Mouse (Mus musculus) 416B (cell line): ENCODE measurements around the gene Igf2bp3.

Experiments used
- DNase-seq: peaks from one replicate; pipeline ENCODE4 v3.0.0; 2011; ENCODE audit warnings: low read depth

Gene Igf2bp3

GRCm38 (mm10) chr6:49073304-49074116, 141.2 kb downstream of the Igf2bp3 start, which contains the start of gene Malsu1:
Gene Malsu1, plus strand, starts transcription at chr6:49073795.
- peak; percentile 92 for DNase-seq

DNA sequence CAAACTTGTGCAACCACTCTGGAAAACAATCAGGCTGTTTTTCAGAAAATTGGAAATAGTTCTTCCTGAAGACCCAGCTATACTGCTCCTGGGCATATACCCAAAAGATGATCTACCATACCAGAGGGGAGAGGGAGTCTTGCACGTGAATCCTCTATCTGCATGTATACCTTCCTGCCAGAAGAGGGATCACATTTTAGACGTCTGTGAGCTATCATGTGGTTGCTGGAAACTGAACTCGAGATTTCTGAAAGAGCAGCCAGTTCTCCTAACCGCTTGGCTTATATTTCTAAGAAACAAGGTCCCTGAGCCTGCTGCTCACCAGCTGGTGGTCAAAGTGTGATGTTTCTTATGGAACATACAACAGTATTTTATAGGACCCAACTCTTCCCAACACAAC, 146.4 kb downstream of the Igf2bp3 start:
- DNase-seq, result no peak

GRCm38 (mm10) chr6:49057053-49058021, 157.4 kb downstream of the Igf2bp3 start:
- peak; percentile 65 for DNase-seq

- DNase-seq, result no peak
Measured at GRCm38 (mm10) chr6:49056009-49056408, 158.7 kb downstream of the Igf2bp3 start.

GRCm38 (mm10) chr6:49055256-49055733, 159.5 kb downstream of the Igf2bp3 start:
- no peak for DNase-seq

DNA sequence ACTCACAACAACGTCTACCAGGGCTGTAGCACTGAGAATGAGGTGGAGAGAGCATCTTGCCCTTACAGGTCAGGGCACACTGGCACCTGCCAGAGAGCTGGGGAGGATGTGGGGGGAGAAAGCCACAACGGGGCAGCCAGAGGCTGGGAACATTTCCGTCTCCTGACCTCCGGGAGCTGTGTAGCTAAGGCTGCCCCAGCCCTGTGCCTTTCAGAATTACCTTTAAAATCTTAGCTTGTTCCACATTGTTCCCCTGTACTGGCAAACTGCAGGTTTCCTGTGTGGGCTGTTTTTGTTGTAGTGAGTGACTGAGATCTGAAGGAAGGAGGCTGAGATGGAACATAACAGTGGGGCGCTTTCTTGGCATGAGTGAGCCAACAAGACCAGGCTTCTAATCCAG, 162.6 kb downstream of the Igf2bp3 start:
- no peak for DNase-seq

DNA sequence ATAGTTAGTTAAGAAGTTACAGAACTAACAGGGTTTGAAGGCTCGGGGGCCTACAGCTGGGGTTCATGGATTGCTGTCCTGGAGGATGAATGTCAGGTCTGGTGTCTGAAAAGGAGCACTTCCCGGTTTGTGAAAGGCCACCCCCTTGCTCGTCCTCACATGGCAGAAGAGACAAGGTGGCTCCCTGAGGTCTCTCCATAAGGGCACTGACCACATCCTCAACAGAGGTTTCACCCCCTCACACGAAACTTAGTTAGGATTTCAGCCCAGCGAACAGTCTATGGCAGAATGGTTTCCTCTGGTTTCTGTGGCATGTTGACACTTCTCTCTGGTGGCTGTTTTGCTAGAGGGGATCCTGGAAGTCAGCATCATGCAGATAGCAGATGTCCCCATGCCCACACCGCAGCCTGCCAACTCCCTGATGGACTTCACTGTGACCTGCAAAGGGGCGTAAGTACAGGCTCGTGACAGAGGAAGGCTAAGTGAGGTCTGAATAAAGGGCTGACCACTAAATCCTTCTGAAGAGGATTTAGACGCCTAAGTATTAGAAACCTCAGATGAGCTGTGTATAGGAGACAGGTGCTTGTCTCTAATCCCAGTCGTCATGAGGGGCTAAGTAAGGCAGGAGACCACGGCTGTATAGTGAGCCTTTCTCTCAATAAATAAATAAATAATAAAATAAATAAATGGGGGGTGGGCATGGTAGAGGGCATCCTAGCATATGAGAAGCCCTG, 163.9 kb downstream of the Igf2bp3 start:
- DNase-seq, result no peak

DNA sequence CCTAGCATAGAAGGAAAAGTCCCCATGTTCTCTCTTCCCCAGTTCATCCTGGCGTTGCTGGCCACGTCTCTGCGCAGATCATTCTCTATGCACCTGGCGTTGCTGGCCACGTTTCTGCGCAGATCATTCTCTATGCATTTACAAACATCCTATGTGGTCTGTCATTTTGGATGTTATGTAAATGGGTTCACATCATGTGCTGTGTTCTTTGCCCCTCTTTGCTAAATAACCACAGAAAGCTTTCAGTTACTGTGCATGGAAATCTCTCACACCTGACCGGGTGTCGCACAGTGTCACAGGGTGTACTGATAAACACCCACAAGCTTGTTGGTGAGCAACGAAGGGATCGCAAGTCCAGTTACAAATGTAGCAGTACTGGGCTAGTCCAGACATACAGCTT, 166.4 kb downstream of the Igf2bp3 start:
- no peak for DNase-seq

DNA sequence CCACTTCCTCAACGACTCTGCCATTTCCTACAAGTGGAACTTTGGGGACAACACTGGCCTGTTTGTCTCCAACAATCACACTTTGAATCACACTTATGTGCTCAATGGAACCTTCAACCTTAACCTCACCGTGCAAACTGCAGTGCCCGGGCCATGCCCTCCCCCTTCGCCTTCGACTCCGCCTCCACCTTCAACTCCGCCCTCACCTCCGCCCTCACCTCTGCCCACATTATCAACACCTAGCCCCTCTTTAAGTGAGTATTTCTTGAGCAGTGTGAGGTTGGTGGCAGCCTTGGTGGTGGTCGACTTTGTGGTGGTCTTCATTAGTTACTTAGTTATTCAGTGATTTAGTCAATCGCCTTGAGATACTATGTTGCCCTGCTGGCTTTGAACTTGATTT, 166.9 kb downstream of the Igf2bp3 start:
- no peak for DNase-seq

DNA sequence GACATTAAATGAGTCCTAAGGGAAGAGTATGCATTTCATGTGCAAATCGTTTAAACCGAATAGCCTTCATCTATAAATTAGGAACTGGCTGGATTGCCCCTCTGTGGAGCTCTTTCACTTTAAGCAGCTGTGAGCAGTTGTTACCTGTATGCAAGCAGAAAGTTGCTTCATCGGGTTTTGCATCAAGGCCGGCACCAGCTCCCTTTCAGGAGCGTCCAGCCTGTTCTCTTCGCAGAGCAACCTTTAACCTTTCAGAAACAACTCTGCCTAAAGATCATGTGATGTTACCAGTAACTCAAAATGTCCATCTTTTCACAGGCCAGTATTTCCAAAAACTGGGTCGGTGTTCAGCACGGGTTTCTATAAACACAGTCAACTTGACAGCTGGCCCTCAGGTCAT, 167.8 kb downstream of the Igf2bp3 start:
- DNase-seq, result no peak

GRCm38 (mm10) chr6:49046502-49046901, 168.3 kb downstream of the Igf2bp3 start:
- no peak for DNase-seq

DNA sequence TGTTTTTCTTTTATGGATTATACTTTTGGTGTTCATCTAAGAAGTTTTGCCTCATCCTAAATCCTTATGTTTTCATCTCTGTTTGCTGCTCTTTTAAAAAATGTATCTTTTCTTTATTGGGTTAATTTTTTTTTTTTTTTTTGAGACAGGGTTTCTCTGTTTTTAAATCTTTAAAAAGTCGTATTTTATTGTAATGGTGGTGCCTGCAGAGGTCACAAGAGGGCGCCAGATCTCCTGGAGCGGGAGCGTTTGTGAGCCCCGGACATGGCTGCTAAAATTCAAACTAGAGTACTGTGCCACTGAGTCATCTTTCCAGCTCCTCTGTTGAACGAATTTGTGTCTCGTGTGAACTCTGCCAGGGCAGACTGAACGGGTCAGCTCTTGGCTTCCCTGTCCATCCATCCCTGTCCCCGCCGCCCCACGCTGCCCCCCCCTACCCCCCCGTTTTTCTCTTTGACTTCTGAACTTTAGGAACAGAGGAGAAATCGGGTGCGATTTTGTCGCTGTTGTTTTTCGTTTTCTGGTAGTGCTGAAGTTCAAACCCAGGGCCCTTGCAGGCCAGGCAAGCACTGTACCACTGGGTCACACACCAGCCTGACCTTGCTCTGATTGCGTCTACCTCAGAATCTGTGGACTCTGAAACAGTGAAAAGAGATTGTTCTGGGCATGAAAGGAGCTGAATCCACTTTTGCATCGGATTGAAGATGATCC, 175.1 kb downstream of the Igf2bp3 start:
- DNase-seq, result peak; percentile 61

DNA sequence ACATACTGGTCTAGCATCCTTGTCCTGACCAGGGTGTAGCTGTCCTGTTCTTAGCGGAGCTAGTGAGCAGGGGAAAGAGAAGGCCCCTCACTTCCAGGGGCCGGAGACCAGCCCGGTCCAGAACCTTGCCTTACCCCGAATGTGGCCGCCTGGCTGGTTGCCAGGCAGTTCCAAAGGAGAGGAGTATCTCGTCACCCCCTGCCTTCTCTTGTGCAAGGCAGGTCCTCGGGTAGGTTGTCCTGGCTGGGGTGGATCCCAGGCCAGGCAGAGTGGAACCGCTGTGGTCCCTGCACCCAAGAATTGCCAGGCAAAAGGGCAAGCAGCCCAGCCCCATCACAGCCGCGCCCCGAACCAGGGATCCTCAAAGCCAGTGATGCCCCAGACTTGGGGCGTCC, 177.5 kb downstream of the Igf2bp3 start:
- DNase-seq, result no peak

GRCm38 (mm10) chr6:49036275-49037267, 178.2 kb downstream of the Igf2bp3 start, which contains the start of gene Gpnmb:
Gene Gpnmb, plus strand, starts transcription at chr6:49036546.
- no peak for DNase-seq
